Mouse (Mus musculus): ENCODE measurements at regions not wholly inside any gene's neighbourhood (a gene's known extent, or its start where the extent isn't known, plus 50 kb on each side); places are given as distances from the start of the nearest gene placed in this dataset.

DNA sequence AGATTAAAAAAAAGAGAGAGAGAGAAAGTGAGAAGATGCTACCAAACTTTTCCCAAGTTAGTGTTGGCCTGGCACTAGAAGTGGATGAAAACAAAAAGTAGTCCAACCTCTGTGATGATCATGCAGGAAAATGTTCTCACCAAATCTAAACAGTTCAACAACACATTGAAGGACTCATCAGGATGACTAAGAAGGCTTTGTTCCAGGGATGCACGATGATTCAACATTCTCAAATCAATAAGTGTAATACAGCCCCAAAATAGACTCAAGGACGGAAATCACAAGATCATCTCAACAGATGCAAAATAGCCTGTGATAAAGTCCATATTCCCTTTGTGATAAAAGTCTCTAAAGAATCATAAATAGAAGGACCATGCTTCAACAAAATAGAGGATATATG, 106.3 kb downstream of the Cysltr2 start:
- no peak for DNase-seq
- intact Hi-C loops (cut with DNase I) = no loop called here

- no peak for DNase-seq
- intact Hi-C loops (cut with DNase I) = no loop called here
Observed at GRCm38 (mm10) chr14:72939067-72939393, 109.9 kb downstream of the Cysltr2 start.

GRCm38 (mm10) chr14:72938382-72939066, 110.4 kb downstream of the Cysltr2 start:
- intact Hi-C loops (cut with DNase I) = no loop called here
- no peak for DNase-seq

- DNase-seq = no peak
- intact Hi-C loops (cut with DNase I) = no loop called here
Observed at GRCm38 (mm10) chr14:72933598-72933997, 115.3 kb downstream of the Cysltr2 start.

- DNase-seq = peak in 1 of 2 experiments; percentile 4
- intact Hi-C loops (cut with DNase I) = no loop called here
Observed at GRCm38 (mm10) chr14:72932296-72932695, 116.6 kb downstream of the Cysltr2 start.

DNA sequence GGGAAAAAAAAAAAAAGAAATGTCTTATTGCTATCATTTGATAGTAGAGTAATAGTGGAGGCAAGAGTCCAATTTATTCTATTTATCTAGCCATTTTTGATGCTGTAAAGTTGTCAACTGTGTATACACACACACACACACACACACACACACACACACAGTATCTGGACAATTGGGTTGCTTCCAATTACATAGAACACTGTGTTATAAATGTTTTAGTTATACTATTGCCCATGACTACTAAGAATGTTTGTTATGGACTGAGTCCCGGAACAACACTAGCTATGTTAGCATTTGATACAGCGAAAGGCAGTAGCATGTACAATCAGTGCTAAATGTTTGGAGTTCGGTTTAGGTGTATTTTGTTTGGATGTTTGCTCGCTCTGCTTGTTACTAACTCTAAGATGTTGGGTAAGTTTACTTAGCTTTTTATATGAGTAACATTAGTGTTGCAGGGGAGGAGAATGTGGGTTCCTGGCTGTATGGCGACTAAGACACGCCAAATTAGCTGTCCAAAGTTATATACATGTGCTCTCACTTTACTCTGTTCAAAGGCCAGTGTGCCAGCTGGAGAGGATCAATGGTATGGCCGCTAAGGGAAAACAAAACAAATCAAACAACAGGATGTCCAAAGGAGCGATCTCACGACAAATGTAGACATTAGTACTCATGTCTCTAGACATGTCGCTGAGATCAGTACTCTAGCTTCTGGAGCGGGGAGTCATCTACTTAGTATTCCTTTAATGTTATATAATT, 147.6 kb downstream of the Cysltr2 start:
- intact Hi-C loops (cut with DNase I) = no loop called here
- DNase-seq = no peak

GRCm38 (mm10) chr14:72899630-72900029, 149.3 kb downstream of the Cysltr2 start:
- intact Hi-C loops (cut with DNase I) = no loop called here
- DNase-seq = no peak

DNA sequence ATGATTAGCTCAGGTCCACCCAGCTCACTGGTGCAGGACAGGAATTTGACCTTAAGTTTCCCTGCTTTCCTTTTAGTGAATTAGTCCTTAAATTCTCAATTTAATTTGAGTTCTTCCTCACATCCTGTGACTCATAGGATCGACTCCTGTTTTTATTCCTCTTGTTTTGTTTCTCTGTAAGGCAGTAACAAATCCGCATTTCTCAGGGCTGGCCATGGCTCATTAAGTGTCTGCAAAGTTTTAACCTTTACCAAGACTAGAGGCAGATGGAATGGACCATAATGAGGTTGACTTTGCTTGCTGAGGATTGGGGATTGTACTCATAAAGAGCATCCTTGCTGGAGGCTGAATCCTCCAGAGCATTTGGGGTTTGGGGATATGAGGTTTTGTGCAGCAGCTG, 156.6 kb downstream of the Cysltr2 start:
- no peak for DNase-seq
- intact Hi-C loops (cut with DNase I) = no loop called here

- DNase-seq = no peak
- intact Hi-C loops (cut with DNase I) = no loop called here
Observed at GRCm38 (mm10) chr14:72889663-72890062, 159.3 kb downstream of the Cysltr2 start.

DNA sequence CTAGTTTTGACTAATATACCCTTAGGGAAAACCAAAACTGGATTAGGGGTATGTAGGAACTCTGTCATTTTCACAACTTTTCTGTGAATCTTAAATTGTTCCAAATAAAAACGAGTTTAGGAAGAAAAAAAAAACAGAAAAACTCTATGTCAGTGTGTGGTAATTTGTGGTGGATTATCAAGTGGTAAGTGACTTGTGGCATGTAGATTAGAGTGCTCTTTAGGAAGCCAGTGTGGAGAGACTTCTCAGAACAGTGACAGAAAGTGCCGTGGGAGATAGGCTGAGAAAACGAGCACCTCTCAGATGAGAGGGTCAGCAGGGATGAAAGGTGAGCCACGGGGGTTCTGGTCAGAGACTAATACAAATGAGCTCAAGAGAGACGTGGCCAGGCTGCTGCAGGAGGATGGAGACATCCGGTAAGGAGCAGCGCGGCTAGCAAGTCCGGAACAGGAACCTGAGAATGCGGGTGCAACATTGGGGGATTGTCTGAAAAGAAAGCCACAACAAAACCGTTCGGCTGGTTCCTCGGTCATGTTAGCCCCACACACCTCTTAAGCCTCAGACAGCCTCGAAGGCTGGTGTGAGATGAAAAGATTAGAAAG, 161.3 kb downstream of the Cysltr2 start:
- intact Hi-C loops (cut with DNase I) = no loop called here
- no peak for DNase-seq

GRCm38 (mm10) chr14:72886935-72887369, 162.0 kb downstream of the Cysltr2 start:
- intact Hi-C loops (cut with DNase I) = no loop called here
- DNase-seq = no peak

GRCm38 (mm10) chr14:72885824-72886223, 163.1 kb downstream of the Cysltr2 start:
- intact Hi-C loops (cut with DNase I) = no loop called here
- no peak for DNase-seq

DNA sequence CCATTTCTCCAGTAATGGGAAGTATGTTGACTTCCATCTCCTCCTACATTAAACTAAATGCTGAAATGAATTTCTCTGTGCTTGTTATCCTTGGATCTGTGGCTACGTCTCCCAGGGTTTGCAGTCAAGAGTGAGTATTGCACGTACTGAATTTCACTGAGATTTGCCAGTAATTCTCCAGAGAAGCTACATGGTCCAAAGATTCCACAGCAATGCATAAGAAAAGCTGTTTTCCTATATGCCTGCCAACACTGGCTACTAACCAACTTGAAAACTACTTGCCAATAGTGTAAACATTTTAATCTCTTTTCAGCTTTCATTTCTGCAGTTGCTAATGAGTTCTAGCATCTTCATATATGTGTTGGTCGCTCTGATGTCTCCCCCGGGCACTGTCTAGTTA, 164.4 kb downstream of the Cysltr2 start:
- no peak for DNase-seq
- intact Hi-C loops (cut with DNase I) = no loop called here

DNA sequence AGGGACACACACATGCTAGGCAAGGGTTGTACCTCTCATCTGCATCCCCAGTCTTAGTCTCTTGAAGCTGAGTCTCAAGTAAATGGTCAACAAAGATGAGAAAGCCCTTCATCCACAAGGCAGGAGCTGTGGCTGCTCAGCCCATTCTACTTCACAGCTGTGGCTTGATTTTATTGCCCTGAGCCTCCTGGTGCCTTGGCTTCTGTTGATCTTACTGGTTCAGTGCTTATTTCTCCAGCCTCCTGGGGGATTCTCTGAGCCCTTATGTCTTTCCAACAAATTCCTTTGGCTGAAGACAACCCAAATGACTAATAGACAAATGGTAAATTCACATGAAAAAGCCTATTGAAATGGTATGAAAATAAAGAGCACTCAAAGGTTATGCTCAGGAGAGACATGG, 167.3 kb upstream of the Fndc3a start:
- intact Hi-C loops (cut with DNase I) = no loop called here
- no peak for DNase-seq

GRCm38 (mm10) chr14:72873494-72873893, 163.7 kb upstream of the Fndc3a start:
- no peak for DNase-seq
- intact Hi-C loops (cut with DNase I) = no loop called here

DNA sequence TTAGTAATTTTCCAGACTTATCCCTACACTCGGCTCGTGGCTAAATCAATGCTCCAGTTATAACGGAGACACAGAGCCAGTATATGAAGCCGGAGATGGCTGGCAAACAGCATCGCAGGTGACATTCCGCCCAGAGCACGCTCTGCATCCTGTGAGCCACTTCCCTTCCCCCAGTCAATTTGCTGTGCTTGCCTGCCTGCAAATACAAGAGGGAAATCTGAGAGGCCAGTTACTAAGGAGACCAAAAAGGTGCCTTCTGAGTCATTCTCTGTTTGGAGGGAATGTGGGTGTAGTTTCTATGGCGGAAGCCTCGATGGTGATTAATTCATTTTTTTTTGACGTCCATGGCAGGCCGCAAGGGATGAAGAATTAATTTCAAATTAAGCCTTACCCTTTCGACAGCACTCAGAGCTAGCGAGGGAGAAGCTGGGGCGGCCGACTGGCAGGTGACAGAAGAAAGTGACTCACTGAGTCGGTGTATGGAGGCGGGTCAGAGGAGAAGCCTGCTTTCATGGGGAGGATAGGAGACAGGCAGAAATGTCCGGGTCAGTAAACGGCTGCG, 159.5 kb upstream of the Fndc3a start:
- intact Hi-C loops (cut with DNase I) = no loop called here
- DNase-seq = no peak

DNA sequence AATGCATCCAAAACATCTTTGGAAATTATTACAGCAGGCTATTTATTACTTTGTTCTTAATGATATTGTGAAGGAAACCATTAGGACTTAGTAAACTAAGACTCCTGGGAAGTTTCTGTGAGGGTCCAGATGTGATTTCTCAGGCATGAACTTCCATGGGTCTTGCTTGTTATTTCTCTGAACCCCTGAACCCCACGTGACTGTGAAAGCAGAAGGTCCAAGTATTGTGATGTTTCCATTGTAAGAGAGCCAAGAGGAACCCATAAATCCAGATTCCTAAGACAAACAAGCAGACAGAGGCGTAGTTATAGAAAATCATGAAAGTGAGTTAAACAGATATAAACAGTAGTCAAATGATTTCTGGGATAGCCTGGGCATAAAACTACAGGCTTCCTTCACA, 157.1 kb upstream of the Fndc3a start:
- DNase-seq = no peak
- intact Hi-C loops (cut with DNase I) = no loop called here

- intact Hi-C loops (cut with DNase I) = no loop called here
- DNase-seq = no peak
Observed at GRCm38 (mm10) chr14:72865531-72865930, 155.7 kb upstream of the Fndc3a start.

DNA sequence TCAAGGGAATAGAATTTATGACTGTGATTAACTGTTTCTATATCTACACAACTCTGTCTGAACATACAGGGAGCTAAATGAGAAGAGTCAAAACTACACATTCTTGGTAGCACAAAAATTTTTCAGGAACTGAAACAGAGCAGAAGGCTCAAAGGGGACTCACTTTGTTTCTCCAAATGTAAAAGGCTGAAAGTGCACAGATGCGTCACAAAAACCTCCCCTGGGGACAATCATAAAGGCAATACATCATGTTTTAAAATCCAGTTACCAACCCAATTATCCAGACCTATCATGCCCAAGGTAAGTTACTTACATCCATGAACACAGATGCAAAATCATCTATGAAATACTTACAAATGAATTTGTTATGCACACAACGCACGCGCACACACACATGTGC, 155.0 kb upstream of the Fndc3a start:
- intact Hi-C loops (cut with DNase I) = no loop called here
- DNase-seq = no peak

GRCm38 (mm10) chr14:72864130-72864529, 154.3 kb upstream of the Fndc3a start:
- no peak for DNase-seq
- intact Hi-C loops (cut with DNase I) = no loop called here

GRCm38 (mm10) chr14:72862806-72863526, 153.2 kb upstream of the Fndc3a start:
- intact Hi-C loops (cut with DNase I) = no loop called here
- no peak for DNase-seq
